Mouse (Mus musculus) testis, adult 2 months (tissue): ENCODE results near the gene Aldh6a1. TPM values are rescaled to one million over a fixed set of nuclear protein-coding genes. Genes with fewer than 3 reads are reported as not detected.

Experiments
- H3K27ac ChIP-seq: fragments of 200-500 bp; 2 replicates; pipeline ENCODE4 v1.5.1; 2012; ENCODE audit warnings: low read depth, low read length; ENCODE audit not compliant: control insufficient read depth, insufficient read depth
- H3K27me3 ChIP-seq: fragments of 200-500 bp; 2 replicates; pipeline ENCODE4 v1.6.1; 2012; ENCODE audit warnings: mild to moderate bottlenecking, low read length, moderate library complexity; ENCODE audit not compliant: control insufficient read depth, insufficient read depth
- H3K36me3 ChIP-seq: fragments of 200-500 bp; 2 replicates; pipeline ENCODE4 v1.6.1; 2012; ENCODE audit warnings: mild to moderate bottlenecking, low read length; ENCODE audit not compliant: control insufficient read depth, insufficient read depth
- H3K4me1 ChIP-seq: fragments of 200-500 bp; 2 replicates; pipeline ENCODE4 v1.6.1; 2012; ENCODE audit warnings: low read length; ENCODE audit not compliant: control insufficient read depth, insufficient read depth
- H3K4me3 ChIP-seq: fragments of 200-500 bp; 2 replicates; pipeline ENCODE4 v1.5.1; 2012; ENCODE audit warnings: low read depth, mild to moderate bottlenecking, low read length, moderate library complexity, mixed read lengths; ENCODE audit not compliant: control insufficient read depth
- CTCF ChIP-seq: fragments of 200-500 bp; IDR thresholded peaks from 2 replicates; pipeline ENCODE4 v1.5.1; 2012; ENCODE audit warnings: low read depth, mild to moderate bottlenecking, inconsistent platforms, low read length, moderate library complexity; ENCODE audit not compliant: control insufficient read depth, insufficient read depth, insufficient replicate concordance
- POLR2A ChIP-seq: fragments of 200-500 bp; IDR thresholded peaks from 2 replicates; pipeline ENCODE4 v1.6.1; 2012; ENCODE audit warnings: low read depth, mild to moderate bottlenecking, inconsistent platforms, low read length, moderate library complexity; ENCODE audit not compliant: control insufficient read depth
- polyA plus RNA-seq: library from polyadenylated mRNA; depleted of rRNA; stranded (reverse); fragments of >200 nt; gene quantifications from 2 replicates; pipeline ENCODE4 v1.2.3, GENCODE M21; 2012

The Aldh6a1 gene
- polyA plus RNA-seq, 1 experiment, result 13.7 TPM

GRCm38 (mm10) chr12:84462856-84463255, 12.1 kb upstream of the Aldh6a1 start:
- no peak overlapping the region for H3K4me3 ChIP-seq
- H3K36me3 ChIP-seq, result peaks cover 5% of the 10 kb centered on the region
- H3K27me3 ChIP-seq, result no peaks in the 10 kb centered on the region
- H3K27ac ChIP-seq, result no peak overlapping the region
- H3K4me1 ChIP-seq, result no peaks in the 10 kb centered on the region
- TF ChIP-seq POLR2A, result no peak
- TF ChIP-seq CTCF, result no peak

DNA sequence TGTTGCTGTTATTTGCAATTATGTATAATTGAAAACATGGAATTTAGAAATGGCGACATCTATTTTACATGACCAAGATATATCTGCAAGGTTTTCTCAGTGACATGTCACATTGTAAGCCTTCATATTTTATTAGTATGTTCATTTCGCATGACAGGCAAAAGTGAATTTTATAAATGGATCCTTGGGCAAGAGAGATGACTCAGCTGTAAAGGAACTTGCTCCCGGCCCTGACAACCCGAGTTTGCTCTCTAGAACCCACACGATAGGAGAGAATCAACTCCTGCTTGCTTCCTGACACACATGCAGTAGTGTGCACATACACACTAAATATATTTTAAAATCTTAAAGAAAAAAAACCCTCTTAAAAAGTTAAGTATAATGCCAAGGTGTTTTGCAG, 10.6 kb upstream of the Aldh6a1 start:
- Histone ChIP-seq H3K27ac (no peak overlapping the region), H3K4me3 (no peak overlapping the region), H3K36me3 (peaks cover 5% of the 10 kb centered on the region), H3K4me1 (no peaks in the 10 kb centered on the region), H3K27me3 (no peaks in the 10 kb centered on the region)
- TF ChIP-seq CTCF (no peak), POLR2A (no peak)

DNA sequence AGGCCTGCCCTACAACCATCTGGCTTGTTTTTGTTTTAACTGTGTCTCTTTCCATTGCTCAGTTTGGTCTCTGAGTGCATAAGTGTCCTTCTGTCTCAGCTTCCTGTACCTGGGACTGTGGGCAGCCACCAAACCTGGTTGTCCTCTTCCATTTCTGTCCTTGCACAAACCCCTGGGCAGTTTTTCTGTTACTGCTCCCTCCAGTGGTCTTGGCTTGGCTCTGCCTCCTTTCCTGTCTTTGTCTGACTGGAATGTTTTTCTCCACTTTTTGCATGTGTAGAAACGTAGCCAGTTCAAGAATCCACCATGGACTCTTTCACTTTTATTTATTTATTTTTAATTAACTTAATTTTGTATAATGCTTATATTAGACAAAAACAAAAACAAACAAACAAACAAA, 9.0 kb upstream of the Aldh6a1 start:
- Histone ChIP-seq H3K36me3 (peaks cover 5% of the 10 kb centered on the region), H3K27me3 (no peaks in the 10 kb centered on the region), H3K4me1 (no peaks in the 10 kb centered on the region), H3K27ac (no peak overlapping the region), H3K4me3 (no peak overlapping the region)
- TF ChIP-seq POLR2A (no peak), CTCF (no peak)

DNA sequence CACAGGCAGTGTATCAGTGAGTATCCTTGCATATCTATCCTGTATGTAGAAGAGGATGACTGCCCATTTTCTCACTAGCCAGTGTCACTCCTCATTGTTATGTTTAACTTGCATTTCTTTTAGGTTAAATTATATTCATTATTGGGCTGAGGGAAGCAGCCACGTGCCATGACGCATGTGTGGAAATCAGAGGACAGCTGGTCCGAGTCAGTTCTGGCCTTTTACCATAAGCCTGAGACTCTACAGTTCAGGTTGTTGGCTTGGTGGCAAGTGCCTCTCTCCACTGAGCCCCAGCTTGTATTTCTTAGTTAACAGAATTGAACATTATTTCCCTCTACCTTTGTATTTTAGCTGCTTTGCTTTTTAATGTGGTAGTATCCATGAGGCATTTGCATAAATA, 6.1 kb upstream of the Aldh6a1 start:
- TF ChIP-seq POLR2A, result no peak
- TF ChIP-seq CTCF, result no peak
- H3K27me3 ChIP-seq, result no peaks in the 10 kb centered on the region
- H3K4me3 ChIP-seq, result no peak overlapping the region
- peaks cover 5% of the 10 kb centered on the region for H3K36me3 ChIP-seq
- H3K4me1 ChIP-seq, result no peaks in the 10 kb centered on the region
- no peak overlapping the region for H3K27ac ChIP-seq

DNA sequence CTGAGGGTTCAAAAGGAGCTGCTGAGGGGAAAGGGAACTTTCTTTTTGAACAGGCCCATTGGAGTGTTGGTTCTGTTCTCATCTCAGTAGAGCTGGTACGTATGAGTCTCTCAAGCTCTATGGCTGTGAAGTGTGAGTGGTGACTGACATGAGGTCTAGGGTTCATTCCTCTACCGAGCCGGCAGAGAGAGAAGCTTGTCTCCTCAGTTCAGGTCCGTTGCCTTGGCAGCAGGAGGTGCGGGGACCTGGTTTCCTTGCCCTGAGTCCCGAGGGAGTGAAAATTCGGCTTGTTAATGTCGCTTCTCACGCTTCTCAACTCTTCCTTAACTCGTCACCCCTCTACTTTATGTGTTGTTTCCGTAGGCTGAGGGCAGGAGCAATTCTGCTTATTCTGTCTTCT, 997 bp upstream of the Aldh6a1 start:
- peak overlapping the region; percentile 91 for H3K27ac ChIP-seq
- peak overlapping the region; percentile 93 for H3K4me3 ChIP-seq
- no peaks in the 10 kb centered on the region for H3K27me3 ChIP-seq
- H3K36me3 ChIP-seq, result no peaks in the 10 kb centered on the region
- TF ChIP-seq CTCF, result no peak
- TF ChIP-seq POLR2A, result no peak
- H3K4me1 ChIP-seq, result peaks cover 4% of the 10 kb centered on the region

- H3K27me3 ChIP-seq, result no peaks in the 10 kb centered on the region
- TF ChIP-seq POLR2A (no peak), CTCF (no peak)
- no peaks in the 10 kb centered on the region for H3K36me3 ChIP-seq
- H3K4me3 ChIP-seq, result peak overlapping the region; percentile 93
- peak overlapping the region; percentile 91 for H3K27ac ChIP-seq
- peaks cover 4% of the 10 kb centered on the region for H3K4me1 ChIP-seq
Observed at GRCm38 (mm10) chr12:84450351-84450717, 470 bp downstream of the Aldh6a1 start.

- Histone ChIP-seq H3K4me3 (peak overlapping the region; percentile 93), H3K4me1 (peaks cover 4% of the 10 kb centered on the region), H3K27ac (no peak overlapping the region), H3K27me3 (no peaks in the 10 kb centered on the region), H3K36me3 (no peaks in the 10 kb centered on the region)
- TF ChIP-seq POLR2A (no peak), CTCF (no peak)
Observed at GRCm38 (mm10) chr12:84449887-84450286, 917 bp downstream of the Aldh6a1 start.

- H3K27me3 ChIP-seq, result no peaks in the 10 kb centered on the region
- no peak overlapping the region for H3K27ac ChIP-seq
- H3K4me3 ChIP-seq, result no peak overlapping the region
- no peaks in the 10 kb centered on the region; the same call in 1 of the 2 replicates for H3K36me3 ChIP-seq
- TF ChIP-seq CTCF (no peak), POLR2A (no peak)
- H3K4me1 ChIP-seq, result peaks cover 4% of the 10 kb centered on the region
Observed at GRCm38 (mm10) chr12:84448181-84448580, 2.6 kb downstream of the Aldh6a1 start.
